Mouse (Mus musculus) embryonic facial prominence, embryonic 10.5 days (tissue): ENCODE results near the gene Fto. TPM values are rescaled to one million over a fixed set of nuclear protein-coding genes. Genes with fewer than 3 reads are reported as not detected.

Experiments
- DNase-seq: peaks from one replicate; pipeline ENCODE4 v3.0.0-alpha.2; 2017; ENCODE audit warnings: low spot score
- H3K27ac ChIP-seq: fragments of 300-500 bp; sonication (generic); replicated peaks from 2 replicates; pipeline ENCODE4 v1.5.1; 2016; ENCODE audit warnings: mild to moderate bottlenecking
- H3K27me3 ChIP-seq: fragments of 300-500 bp; sonication (generic); replicated peaks from 2 replicates; pipeline ENCODE4 v1.6.1; 2016; ENCODE audit warnings: low read depth, mild to moderate bottlenecking; ENCODE audit not compliant: poor library complexity, severe bottlenecking
- H3K36me3 ChIP-seq: fragments of 300-500 bp; sonication (generic); replicated peaks from 2 replicates; pipeline ENCODE4 v1.6.1; 2016; ENCODE audit warnings: mild to moderate bottlenecking, moderate library complexity
- H3K4me1 ChIP-seq: fragments of 300-500 bp; sonication (generic); 2 replicates; pipeline ENCODE4 v1.6.1; 2016
- H3K4me3 ChIP-seq: fragments of 300-500 bp; sonication (generic); 2 replicates; pipeline ENCODE4 v1.5.1; 2016; ENCODE audit warnings: mild to moderate bottlenecking, moderate library complexity
- H3K9me3 ChIP-seq: fragments of 300-500 bp; sonication (generic); 2 replicates; pipeline ENCODE4 v1.6.1; 2016; ENCODE audit warnings: mild to moderate bottlenecking
- WGBS: fragments of 180-500 bp; shearing (Covaris S2); methylation state at CpG from one replicate; pipeline ENCODE4 v1.1.7; 2016; 5-methylcytosine and 5-hydroxymethylcytosine counted together
- polyA plus RNA-seq: library from polyadenylated mRNA; unstranded; fragments of >200 nt; fragmentation: Nextera tagmentation; extraction: Ambion mirVana; gene quantifications from 2 replicates; pipeline ENCODE4 v1.2.1, GENCODE M21; 2016

Fto gene
- polyA plus RNA-seq, 1 experiment from 2014 or later = 98.3 TPM

GRCm38 (mm10) chr8:91584620-91585415 lies 271.5 kb downstream of the Fto start:
- H3K4me1 ChIP-seq = peaks cover 29% of the 10 kb centered on the region
- 88% methylated on average over 11 of the region's 11 CpGs for WGBS
- no peak for DNase-seq
- H3K27ac ChIP-seq = no peak overlapping the region
- no peaks in the 10 kb centered on the region for H3K9me3 ChIP-seq
- no peaks in the 10 kb centered on the region for H3K36me3 ChIP-seq
- H3K27me3 ChIP-seq = no peaks in the 10 kb centered on the region; the same call in none of the 2 replicates
- H3K4me3 ChIP-seq = no peak overlapping the region

- no peaks in the 10 kb centered on the region for H3K36me3 ChIP-seq
- no peaks in the 10 kb centered on the region for H3K9me3 ChIP-seq
- peak overlapping the region; percentile 62 for H3K27ac ChIP-seq
- H3K27me3 ChIP-seq = 0 out of 2 replicates have a peak, but pooled peaks cover 4% of the 10 kb centered on the region
- WGBS = 25% methylated on average over 10 of the region's 10 CpGs
- H3K4me3 ChIP-seq = 0 out of 2 replicates have a peak overlapping the region, but pooled peaks have one; percentile 1
- peaks cover 39% of the 10 kb centered on the region for H3K4me1 ChIP-seq
- peak; percentile 59 for DNase-seq
Measured at GRCm38 (mm10) chr8:91592436-91593105, 279.2 kb downstream of the Fto start.

- 50% methylated on average over 12 of the region's 12 CpGs for WGBS
- H3K36me3 ChIP-seq = no peaks in the 10 kb centered on the region
- no peaks in the 10 kb centered on the region for H3K9me3 ChIP-seq
- H3K27ac ChIP-seq = peak overlapping the region; percentile 61
- no peak for DNase-seq
- peak overlapping the region; percentile 13; the same call in 1 of the 2 replicates for H3K4me3 ChIP-seq
- H3K4me1 ChIP-seq = peaks cover 39% of the 10 kb centered on the region
- H3K27me3 ChIP-seq = 0 out of 2 replicates have a peak, but pooled peaks cover 4% of the 10 kb centered on the region
Measured at GRCm38 (mm10) chr8:91593202-91593781, 280.0 kb downstream of the Fto start.

GRCm38 (mm10) chr8:91599349-91599837 lies 286.1 kb downstream of the Fto start:
- peaks cover 3% of the 10 kb centered on the region; the same call in 1 of the 2 replicates for H3K36me3 ChIP-seq
- H3K9me3 ChIP-seq = no peaks in the 10 kb centered on the region
- 0 out of 2 replicates have a peak, but pooled peaks cover 4% of the 10 kb centered on the region for H3K27me3 ChIP-seq
- 35% methylated on average over 14 of the region's 14 CpGs for WGBS
- H3K4me1 ChIP-seq = peaks cover 24% of the 10 kb centered on the region
- H3K27ac ChIP-seq = peak overlapping the region; percentile 44; the same call in 1 of the 2 replicates
- no peak for DNase-seq
- no peak overlapping the region for H3K4me3 ChIP-seq

GRCm38 (mm10) chr8:91603751-91604150 lies 290.4 kb downstream of the Fto start:
- no peaks in the 10 kb centered on the region for H3K9me3 ChIP-seq
- peaks cover 11% of the 10 kb centered on the region; the same call in 1 of the 2 replicates for H3K27me3 ChIP-seq
- whole genome bisulfite sequencing = 94% methylated on average over 9 of the region's 9 CpGs
- H3K36me3 ChIP-seq = peaks cover 3% of the 10 kb centered on the region; the same call in 1 of the 2 replicates
- no peak overlapping the region for H3K27ac ChIP-seq
- H3K4me3 ChIP-seq = no peak overlapping the region
- peaks cover 41% of the 10 kb centered on the region for H3K4me1 ChIP-seq
- no peak for DNase-seq

GRCm38 (mm10) chr8:91605901-91606300 lies 292.6 kb downstream of the Fto start:
- Histone ChIP-seq H3K4me3 (no peak overlapping the region), H3K27ac (0 out of 2 replicates have a peak overlapping the region, but pooled peaks have one; percentile 5), H3K4me1 (peaks cover 36% of the 10 kb centered on the region), H3K9me3 (no peaks in the 10 kb centered on the region), H3K36me3 (no peaks in the 10 kb centered on the region), H3K27me3 (peaks cover 24% of the 10 kb centered on the region; the same call in 1 of the 2 replicates)
- DNase-seq = no peak
- WGBS = 56% methylated on average over 8 of the region's 8 CpGs

GRCm38 (mm10) chr8:91607091-91607490 lies 293.8 kb downstream of the Fto start:
- WGBS = 88% methylated on average over 5 of the region's 5 CpGs
- H3K4me3 ChIP-seq = no peak overlapping the region
- H3K27me3 ChIP-seq = peaks cover 28% of the 10 kb centered on the region; the same call in 1 of the 2 replicates
- DNase-seq = no peak
- H3K9me3 ChIP-seq = no peaks in the 10 kb centered on the region
- no peaks in the 10 kb centered on the region for H3K36me3 ChIP-seq
- H3K4me1 ChIP-seq = peaks cover 48% of the 10 kb centered on the region
- no peak overlapping the region; the same call in 1 of the 2 replicates for H3K27ac ChIP-seq

GRCm38 (mm10) chr8:91611191-91611590 lies 297.9 kb downstream of the Fto start:
- WGBS = 58% methylated on average over 7 of the region's 7 CpGs
- H3K36me3 ChIP-seq = no peaks in the 10 kb centered on the region
- no peak overlapping the region for H3K4me3 ChIP-seq
- H3K4me1 ChIP-seq = peaks cover 74% of the 10 kb centered on the region
- no peaks in the 10 kb centered on the region for H3K9me3 ChIP-seq
- no peak overlapping the region for H3K27ac ChIP-seq
- H3K27me3 ChIP-seq = peaks cover 40% of the 10 kb centered on the region
- DNase-seq = no peak

GRCm38 (mm10) chr8:91611723-91612362 lies 298.5 kb downstream of the Fto start:
- Histone ChIP-seq H3K27me3 (peaks cover 41% of the 10 kb centered on the region), H3K27ac (peak overlapping the region; percentile 27; the same call in 1 of the 2 replicates), H3K4me3 (no peak overlapping the region), H3K4me1 (peaks cover 73% of the 10 kb centered on the region), H3K36me3 (no peaks in the 10 kb centered on the region), H3K9me3 (no peaks in the 10 kb centered on the region)
- WGBS = 74% methylated on average over 14 of the region's 14 CpGs
- DNase-seq = no peak

GRCm38 (mm10) chr8:91612387-91613130 lies 299.2 kb downstream of the Fto start:
- Histone ChIP-seq H3K9me3 (no peaks in the 10 kb centered on the region), H3K27me3 (peaks cover 41% of the 10 kb centered on the region), H3K27ac (peak overlapping the region; percentile 27; the same call in 1 of the 2 replicates), H3K4me3 (peak overlapping the region; percentile 18; the same call in 1 of the 2 replicates), H3K36me3 (no peaks in the 10 kb centered on the region), H3K4me1 (peaks cover 74% of the 10 kb centered on the region)
- 35% methylated on average over 18 of the region's 18 CpGs for WGBS
- DNase-seq = peak; percentile 51

GRCm38 (mm10) chr8:91613603-91614002 lies 300.3 kb downstream of the Fto start:
- no peak overlapping the region for H3K4me3 ChIP-seq
- no peaks in the 10 kb centered on the region for H3K9me3 ChIP-seq
- WGBS = 13% methylated on average over 9 of the region's 9 CpGs
- H3K4me1 ChIP-seq = peaks cover 85% of the 10 kb centered on the region
- H3K36me3 ChIP-seq = no peaks in the 10 kb centered on the region
- 0 out of 2 replicates have a peak overlapping the region, but pooled peaks have one; percentile 8 for H3K27ac ChIP-seq
- peaks cover 38% of the 10 kb centered on the region for H3K27me3 ChIP-seq
- peak; percentile 67 for DNase-seq
